Mouse (Mus musculus) adrenal gland, postnatal 14 days (tissue): ENCODE results near the gene Hes3. TPM values are rescaled to one million over a fixed set of nuclear protein-coding genes. Genes with fewer than 3 reads are reported as not detected.

Experiments
- DNase-seq: peaks from one replicate; pipeline ENCODE4 v3.0.0; 2021; ENCODE audit warnings: mixed read lengths
- total RNA-seq: library from RNA; stranded (reverse); gene quantifications from 2 replicates; pipeline ENCODE4 v1.2.3, GENCODE M21; 2021

Gene Hes3
- total RNA-seq, 1 experiment from 2014 or later: not detected

- DNase-seq: no peak
Measured at GRCm38 (mm10) chr4:152305991-152306390, 14.5 kb upstream of the Hes3 start.

- DNase-seq: no peak
Measured at GRCm38 (mm10) chr4:152304685-152305084, 13.2 kb upstream of the Hes3 start.

GRCm38 (mm10) chr4:152303172-152303571, 11.7 kb upstream of the Hes3 start:
- DNase-seq: no peak

- DNase-seq: peak; percentile 43
Measured at GRCm38 (mm10) chr4:152302012-152302411, 10.6 kb upstream of the Hes3 start.

GRCm38 (mm10) chr4:152300375-152300774, 8.9 kb upstream of the Hes3 start:
- DNase-seq: no peak

GRCm38 (mm10) chr4:152298836-152299235, 7.4 kb upstream of the Hes3 start:
- no peak for DNase-seq

GRCm38 (mm10) chr4:152296874-152297861, 5.7 kb upstream of the Hes3 start, which contains the start of gene Icmt:
Gene Icmt (plus strand): TSS chr4:152297227.
- peak; percentile 100 for DNase-seq

GRCm38 (mm10) chr4:152296371-152296770, 4.9 kb upstream of the Hes3 start:
- DNase-seq: no peak

GRCm38 (mm10) chr4:152295916-152296315, 4.5 kb upstream of the Hes3 start:
- DNase-seq: no peak

GRCm38 (mm10) chr4:152294188-152294929, 2.9 kb upstream of the Hes3 start:
- DNase-seq: no peak

- no peak for DNase-seq
Measured at GRCm38 (mm10) chr4:152292102-152292765, 772 bp upstream of the Hes3 start.

GRCm38 (mm10) chr4:152290991-152291390, 471 bp downstream of the Hes3 start:
- no peak for DNase-seq

GRCm38 (mm10) chr4:152290385-152290784, 1.1 kb downstream of the Hes3 start:
- no peak for DNase-seq

- DNase-seq: no peak
Measured at GRCm38 (mm10) chr4:152288398-152288945, 3.0 kb downstream of the Hes3 start.

- no peak for DNase-seq
Measured at GRCm38 (mm10) chr4:152287317-152288120, 3.9 kb downstream of the Hes3 start.

- DNase-seq: peak; percentile 87
Measured at GRCm38 (mm10) chr4:152286887-152287286, 4.6 kb downstream of the Hes3 start.

GRCm38 (mm10) chr4:152286183-152286582, 5.3 kb downstream of the Hes3 start:
- DNase-seq: no peak

GRCm38 (mm10) chr4:152285505-152285904, 6.0 kb downstream of the Hes3 start:
- peak; percentile 75 for DNase-seq

- DNase-seq: peak; percentile 94
Measured at GRCm38 (mm10) chr4:152283186-152283950, 8.1 kb downstream of the Hes3 start.

GRCm38 (mm10) chr4:152282721-152283120, 8.7 kb downstream of the Hes3 start:
- DNase-seq: no peak
